Mouse (Mus musculus): ENCODE measurements around the gene Wdr83os.

DNA sequence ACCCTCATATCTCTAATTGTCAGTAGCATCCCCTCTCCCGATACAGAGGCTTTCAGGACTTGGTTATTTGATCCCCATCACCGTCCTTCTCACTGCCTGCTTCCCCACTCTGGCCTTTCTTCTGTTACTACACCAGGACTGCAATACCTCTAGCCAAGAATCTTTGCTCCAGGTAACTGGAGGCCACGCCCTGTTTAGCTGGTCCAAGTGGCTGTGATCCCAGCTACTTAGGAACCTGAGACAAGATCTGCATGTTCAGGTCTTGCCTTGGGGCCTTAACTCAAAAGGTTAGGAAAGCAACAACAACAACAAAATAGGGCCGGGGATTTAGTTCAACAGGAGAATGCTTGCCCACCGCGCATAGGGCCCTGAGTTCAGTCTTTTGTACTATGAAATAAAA is 36.9 kb upstream of the Wdr83os start:
- TF ChIP-seq POLR2A (IDR thresholded peaks at IDR 0.05; ENCODE audit: low read depth, low read length) (no peak), CTCF (IDR thresholded peaks at IDR 0.05; ENCODE audit: extremely low read depth, insufficient read length, insufficient replicate concordance, low read depth, low read length) (no peak)

Measured in small intestine, adult 2 months (tissue).